Mouse (Mus musculus) left cerebral cortex, adult 11 months (tissue): ENCODE results near the gene Tmem201.

Source experiments
- DNase-seq: peaks from one replicate; pipeline ENCODE4 v3.0.0; 2022; ENCODE audit warnings: low spot score

Gene Tmem201

DNA sequence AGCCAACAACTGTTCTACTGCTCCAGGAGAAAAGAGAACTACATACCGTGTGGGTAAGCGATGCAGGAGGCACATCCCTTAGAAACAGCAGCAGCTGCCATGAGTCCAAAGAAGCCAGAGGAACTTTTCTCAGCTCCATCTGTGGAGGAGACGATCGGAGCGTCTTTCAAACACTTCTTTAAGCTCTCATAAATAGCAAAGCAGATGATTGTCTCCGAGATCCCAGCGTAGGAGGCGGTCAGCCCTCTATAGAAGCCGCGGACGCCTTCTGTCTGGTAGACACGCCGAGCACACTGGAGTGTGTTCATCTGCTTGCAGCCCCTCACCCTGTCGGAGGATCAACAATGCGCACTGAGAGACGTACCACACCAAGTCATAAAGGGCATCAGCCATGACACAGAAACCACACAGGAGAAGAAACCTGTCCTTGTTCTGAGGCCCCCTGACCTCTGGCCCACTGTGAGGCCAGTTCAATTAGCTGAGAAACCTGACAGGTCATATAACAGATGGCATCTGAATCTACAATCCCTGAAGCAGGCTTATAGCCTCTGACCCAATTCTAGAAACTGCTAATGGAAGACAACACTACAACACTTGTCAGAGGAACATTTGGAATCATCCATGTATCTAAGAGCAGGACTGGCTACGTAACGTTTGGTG lies 11.3 kb upstream of the Tmem201 start:
- DNase-seq = no peak

DNA sequence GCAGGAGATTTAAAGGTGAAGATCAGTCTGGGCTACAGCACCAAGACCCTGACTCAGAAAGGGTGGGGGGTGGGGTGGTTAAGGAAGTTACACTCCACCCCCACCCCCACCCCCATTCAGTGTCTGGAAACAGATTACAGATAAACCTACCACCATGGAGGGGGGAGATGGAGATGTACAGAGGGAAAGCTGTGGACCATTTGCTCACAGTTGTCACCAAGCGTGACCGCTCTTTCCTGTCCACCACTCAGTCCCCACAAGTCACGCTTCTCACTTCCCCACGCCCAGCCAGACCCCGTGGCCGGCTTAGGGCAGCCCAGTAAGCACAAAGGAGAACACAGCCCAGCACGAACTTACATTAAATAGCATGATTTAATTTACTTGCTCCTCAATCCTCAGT lies 6.3 kb upstream of the Tmem201 start:
- no peak for DNase-seq

DNA sequence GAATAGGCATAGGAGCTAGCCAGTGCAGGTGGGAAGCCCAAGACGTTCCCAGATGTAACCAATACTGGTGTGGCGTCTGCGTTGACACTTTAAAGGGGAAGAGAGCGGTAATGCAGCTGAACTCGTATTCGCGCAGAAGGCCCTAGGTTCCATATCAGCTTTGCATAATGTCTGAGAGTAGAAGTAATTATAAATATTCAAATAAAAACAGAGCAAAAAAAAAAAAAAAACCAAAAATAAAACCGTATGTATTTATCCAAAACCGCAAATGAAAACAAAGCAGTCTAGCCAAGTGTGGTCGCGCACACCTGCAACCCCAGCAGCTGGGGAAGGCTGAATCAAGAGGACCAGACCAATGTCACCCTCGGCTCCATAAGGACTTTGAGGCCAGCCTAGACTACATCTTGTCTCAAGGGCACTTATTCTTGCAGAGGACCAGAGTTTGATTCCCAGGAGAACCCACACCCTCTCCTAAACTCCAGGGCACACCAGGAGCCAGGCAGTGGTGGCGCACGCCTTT lies 4.2 kb upstream of the Tmem201 start:
- no peak for DNase-seq

DNA sequence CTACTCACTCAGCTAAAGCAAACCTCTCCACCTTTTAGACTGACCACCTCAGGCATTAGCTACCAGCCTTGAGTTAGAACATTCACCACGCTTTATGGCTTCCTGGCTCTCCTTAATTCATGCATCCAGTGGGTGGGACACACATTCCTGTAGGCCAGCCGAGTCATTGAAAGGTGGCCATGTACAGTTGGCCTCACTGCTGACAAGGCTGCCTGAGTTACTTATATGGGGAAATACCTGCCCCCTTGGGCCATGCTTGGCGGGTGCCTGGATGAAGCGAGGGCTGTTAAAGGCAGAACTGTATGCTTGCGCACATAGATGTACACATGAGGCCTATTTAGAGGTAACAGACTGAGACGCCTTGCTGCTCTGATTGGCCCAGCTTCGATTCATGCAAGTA lies 2.5 kb upstream of the Tmem201 start:
- no peak for DNase-seq

DNA sequence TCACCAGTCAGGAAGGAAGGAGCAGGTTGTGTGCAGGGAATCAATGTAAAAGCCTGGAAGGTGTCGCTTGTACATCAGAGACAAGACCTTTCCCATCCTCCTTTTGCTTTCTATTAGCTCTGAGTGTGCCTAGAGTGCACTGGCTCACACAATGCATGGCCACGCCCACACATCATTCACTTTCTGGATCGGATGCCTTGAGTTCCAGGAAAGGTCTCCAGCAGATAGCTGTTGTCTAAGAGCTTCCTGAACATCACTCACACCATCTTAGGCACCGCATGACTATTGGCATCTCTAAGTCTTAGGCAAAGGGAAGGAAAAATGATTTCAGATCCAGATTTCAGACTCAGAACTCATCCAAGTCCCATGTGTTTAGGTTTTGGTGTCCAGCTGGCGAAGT lies 1.6 kb upstream of the Tmem201 start:
- DNase-seq = no peak

DNA sequence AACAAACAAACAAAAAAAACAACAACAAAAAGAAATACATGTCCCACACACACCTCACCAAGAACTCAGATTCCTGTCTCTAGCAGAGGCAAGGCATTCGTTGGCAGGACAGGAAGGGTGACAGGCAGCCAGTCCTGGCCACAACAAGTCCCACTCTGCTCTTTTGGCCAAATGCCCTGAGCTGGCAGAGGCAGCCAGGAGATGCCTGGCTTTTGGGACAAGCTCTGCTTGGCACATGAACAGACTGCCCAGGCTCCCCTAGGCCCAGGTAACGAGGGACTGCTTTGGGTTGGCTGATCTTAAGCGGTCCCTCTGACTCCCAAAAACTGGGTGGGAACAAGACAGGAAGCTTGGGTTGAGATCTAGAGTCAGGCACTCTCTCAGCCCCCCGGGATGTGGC lies 1.3 kb downstream of the Tmem201 start:
- no peak for DNase-seq

DNA sequence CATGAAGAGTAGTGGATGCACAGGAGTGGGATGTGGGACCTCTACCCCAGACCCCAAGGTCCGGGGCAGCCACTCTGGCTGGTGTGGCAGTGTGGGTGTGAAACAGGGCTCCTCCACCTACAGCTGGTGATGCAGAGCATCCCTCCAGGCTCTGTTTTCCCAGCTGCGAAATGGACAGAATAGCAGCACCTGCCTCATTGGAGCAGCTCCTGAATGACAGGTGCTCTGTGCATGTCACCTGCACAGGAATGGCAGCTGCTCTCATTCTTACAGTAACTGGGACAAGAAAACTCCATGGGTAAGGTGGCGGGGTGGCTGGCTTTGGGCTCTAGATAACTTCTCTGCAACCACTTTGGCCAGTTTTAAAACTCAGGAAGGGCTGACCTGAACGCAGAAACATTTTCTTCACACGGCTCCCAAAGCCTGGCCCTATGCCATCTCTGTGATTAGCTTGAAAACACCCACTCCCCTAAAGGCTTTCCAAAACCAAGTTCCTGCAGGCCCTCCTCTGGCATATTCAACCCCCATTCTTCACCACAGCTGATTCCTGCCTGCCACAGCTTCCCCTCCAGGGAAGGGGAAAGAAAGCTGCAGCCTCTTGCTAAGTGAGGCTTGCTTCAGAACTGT lies 2.1 kb downstream of the Tmem201 start:
- no peak for DNase-seq

DNA sequence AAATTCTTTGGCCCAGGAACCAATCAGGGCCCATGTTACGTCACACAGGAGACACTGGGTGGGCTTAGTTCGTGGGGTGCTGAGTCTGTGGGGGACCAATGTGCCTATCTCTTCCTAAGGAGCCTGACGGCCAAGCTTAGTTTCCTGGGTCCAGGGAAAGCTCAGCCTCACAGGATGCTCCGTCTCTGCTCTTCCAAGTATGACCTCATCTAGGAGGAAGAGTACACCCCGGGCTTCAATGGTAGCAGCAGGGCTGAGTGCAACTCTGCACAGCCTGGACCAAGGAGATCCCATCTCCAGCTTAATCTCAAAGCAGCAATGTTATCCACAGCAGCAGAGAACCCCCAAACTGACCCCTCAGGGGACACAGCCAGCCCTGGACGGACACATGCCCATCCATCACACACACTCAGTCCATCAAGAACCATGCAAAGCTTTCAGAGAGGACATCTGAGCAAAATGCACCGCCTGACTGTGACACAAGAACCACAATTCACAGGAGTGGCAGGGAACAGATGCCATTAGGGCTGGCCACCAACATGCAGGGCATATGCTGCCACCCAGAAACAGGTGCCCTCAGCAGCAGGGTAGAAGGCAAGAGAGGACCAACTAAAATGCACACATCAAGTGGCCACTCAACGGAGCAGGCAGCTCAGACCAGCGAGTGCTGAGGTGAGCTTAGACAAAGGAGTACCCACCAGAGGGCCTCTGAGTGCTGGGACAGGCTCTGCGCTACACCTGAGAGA lies 2.9 kb downstream of the Tmem201 start:
- DNase-seq = no peak

DNA sequence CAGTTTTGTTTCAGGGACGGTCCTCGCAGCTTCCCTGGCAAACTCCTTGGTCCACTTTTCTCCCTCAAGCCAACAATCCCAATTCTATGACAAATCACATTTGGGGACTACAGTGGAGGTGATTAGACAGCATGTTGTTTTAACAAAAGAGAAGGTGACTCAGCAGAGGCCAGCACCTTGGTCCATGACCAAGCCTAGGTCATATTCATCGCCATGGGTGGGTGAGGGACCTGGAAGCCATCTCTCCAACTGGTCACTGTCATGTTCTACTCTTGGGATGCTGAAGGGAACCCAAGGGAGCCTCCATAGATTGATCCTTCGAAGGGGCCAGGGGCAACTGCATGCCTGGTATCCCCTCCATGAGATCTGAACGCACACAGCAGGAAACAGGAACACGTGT lies 3.6 kb downstream of the Tmem201 start:
- no peak for DNase-seq

DNA sequence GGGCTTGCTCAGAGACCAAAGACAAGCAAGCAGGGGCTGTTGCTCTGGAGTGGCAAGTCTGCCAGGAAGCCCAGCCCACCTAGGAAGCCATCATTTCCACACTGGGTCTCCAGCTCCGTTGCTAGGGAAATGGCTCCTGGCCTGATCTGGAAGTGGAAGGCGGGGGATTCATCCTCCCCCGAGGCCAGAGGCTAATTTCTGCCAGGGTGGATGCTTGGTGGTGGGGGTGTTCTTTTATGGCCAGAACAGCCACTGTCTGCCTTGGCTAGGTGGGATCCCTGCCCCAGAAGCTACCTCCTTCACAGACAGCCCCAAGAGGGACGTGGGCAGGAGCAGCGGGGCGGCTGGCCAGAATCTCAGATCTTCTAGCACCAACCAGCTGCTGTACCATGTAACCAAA lies 4.1 kb downstream of the Tmem201 start:
- DNase-seq = no peak

DNA sequence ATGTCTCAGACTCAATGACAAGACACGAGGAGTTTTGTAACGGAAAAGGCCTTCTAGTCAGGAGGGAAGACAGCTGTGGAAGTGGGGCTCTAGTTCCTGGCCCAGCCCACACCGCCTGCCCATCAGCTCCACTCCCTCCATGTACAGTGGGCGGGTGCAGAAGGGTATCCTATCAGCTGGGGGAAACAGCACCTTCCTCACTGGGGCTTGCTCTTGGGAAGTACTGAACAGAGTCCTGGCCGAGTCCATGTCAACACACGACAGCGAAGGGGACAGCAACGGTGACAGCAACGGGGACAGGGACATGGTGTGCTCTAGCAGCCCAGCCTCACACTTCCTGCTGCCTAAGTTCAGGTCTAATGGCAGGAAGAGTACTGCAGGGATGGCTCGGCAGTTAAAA lies 5.0 kb downstream of the Tmem201 start:
- DNase-seq = no peak

DNA sequence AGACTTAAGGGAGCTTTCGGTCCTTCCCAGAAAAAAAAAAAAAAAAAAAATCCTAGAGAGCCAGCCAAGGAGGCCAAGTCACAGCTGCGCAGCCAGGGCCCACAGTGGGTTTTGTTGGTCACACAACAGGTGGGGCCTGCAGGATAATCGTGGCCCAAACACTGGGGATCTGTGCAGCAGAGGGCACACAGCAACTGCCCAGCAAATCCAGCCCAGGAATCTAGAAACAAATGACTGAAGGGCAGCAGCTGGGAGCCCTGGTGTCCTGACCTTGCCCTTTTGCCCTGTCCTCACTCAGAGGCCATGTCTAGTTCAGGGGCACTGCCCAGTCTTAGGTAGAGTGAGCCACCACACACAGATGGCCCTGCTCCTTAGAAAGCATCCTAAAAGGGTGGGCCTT lies 5.5 kb downstream of the Tmem201 start:
- DNase-seq = no peak

DNA sequence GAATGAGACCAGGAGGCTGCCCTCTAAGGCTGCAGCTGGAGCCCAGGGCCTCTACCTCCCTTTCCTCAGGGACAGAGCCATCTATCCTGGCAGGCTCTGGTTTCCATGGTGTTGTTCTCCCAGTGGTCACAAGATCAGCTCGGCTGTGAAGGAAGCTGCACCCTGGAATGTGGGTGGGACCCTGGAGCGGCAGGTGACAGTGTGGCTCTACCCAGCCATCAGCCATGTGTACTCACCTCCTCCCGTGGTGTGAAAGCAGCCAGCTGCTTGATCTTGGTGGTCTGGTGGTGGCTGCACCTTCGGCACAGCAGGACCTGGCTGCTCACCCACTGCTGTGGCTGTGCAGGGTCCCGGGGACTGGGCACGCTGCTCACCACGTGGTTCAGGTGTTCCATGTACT lies 7.0 kb downstream of the Tmem201 start:
- no peak for DNase-seq

DNA sequence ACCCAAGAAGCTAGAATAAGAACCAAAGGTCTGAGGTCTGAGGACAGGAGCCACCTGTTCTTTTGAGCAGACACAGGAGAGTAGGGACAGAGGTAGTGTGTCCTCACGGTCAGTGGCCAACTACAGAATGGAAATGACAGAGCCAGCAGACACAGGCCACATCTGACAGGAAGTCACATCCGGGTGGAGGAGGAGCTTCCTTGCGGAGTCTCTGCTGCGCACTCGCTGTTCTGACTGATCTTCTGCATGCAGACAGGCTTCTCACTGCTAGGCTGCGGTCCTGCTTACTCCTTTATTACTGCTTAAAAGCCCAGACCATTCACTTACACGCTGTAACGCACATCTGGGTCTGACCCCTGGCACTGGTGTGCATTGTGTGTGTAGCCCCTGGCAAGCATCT lies 9.0 kb downstream of the Tmem201 start:
- DNase-seq = no peak

DNA sequence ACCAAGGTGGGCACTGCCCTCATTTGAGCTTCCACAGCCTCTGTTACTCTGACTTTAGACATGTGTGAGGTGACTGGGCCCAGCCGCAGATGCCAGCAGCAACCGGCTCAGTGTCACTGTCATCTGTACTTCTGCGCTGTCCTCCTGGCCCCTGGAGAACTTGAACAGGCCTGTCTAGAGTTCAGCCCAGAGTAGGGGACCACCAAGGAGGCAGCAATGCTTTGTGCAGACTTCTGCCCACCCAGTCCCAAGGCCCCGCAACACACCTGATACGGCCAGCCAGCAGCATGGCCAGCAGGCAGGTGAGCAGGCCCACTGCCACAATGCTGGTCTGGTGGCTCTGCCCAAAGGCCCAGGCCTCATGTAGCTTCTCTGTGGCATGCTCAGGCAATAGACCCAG lies 10.2 kb downstream of the Tmem201 start:
- no peak for DNase-seq

DNA sequence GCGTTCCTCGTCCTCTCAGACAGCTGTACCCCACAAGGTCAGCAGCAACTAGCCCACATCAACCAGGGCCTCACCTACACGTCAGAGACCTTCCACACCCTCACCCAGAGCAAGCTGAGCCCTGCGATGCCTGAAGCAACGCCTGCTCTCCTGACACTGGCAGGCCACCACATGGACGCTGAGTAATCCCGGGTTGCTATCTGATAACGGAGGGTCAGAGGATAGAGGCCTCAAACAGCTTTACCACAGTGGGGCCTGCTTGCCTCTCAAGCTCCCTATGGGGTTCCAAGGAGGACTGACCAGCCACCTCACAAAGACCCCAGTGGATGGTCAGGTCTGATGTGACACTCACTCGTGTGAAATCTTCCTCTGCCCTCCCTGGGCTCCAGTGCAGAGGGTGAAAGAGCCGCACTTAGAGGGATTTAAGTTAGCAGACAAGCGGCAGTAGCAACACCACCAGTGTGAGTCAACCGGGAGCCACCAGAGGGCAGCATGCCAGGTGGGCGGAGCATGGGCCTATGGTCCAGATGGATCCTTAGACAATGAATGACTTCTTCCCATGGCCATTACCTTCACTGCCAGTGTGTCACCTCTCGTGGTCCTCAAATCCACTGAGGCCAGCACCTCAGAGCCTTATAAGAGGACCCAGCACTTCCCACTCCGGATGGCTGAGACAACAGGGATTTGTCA lies 12.0 kb downstream of the Tmem201 start:
- no peak for DNase-seq

DNA sequence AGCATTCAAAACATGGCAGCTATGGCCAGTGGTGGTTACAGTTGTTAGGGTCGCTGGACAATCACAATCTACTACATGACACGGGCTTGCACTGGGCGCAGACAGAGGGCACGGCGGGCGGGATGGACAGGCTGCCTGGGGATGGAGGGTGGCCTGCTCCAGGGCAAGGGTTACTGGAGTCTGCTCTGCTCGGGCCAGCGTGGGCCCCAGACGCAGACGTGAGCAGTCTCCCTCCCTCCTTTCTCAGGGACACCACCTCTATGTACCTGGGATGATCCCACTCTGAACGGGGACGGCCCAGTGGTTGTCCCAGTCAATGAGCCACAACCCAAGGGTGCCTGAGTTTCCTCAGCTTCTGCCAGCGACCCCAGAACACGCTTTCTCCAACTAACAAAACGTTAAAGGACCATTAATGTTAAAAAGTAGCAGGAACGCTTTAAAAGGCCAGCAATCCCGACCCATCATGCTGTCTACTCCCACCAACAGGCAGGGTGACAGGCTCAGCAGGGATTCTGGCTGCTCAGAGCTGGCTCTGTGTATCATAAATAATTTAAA lies 12.9 kb downstream of the Tmem201 start:
- no peak for DNase-seq

DNA sequence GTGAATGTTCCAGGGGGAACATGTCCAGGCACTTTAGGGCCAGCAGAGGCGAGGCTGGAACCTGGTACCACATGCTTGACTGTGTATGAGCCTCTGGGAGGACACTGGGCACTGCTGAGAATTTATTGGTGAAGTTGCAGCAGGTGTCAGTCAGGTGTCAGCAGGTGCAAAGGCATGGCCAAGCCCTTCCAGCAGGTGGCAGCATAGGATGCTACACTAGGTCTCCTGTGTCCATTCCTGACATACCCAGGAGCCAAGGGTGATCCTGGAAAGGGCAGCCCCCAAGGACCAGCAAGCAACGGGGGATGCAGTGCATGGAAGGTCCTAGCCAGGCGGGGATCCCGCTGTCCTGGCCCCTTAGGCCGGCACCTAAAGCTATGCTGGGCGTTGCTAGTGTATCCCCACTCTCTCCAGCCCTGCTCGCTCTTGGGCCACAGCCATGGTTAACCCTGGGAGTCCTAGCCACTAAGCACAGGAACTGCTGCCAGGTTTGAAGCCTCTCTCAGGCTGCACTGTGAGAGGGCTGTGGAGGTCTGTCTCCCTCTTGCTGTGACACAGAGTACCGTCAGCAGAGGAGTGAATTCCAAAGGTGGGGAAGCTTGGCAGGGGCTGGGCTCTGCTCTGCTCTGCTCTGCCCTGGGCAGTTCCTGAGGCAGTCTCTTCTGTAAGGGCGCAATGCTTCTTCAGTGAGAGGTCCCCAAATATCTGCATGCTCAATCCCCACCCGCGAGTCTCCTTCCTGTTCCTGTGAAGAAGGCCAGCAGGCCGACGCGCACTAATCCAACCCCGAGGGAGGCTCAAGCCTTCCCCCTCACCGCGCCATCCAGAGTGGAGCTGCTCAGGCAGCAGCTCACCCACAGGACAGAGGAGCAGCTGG lies 13.8 kb downstream of the Tmem201 start:
- no peak for DNase-seq

DNA sequence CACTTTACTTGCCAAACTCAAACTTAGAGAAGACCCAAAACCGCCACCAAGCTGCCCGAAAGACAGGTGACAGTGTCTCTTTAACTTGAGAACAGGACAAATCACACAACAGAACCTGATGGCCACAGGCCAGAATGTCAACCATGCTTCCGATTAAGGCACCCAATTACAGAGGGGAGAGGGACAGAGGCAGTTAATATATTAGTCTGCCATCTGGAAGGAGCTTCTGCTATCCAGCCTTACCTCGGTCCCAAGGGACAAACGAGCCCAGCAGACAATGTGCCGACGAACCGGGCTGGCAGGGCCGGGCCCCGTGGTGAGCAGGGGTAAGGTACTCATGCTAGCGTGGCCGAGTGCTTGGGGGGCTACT lies 14.8 kb downstream of the Tmem201 start:
- no peak for DNase-seq

DNA sequence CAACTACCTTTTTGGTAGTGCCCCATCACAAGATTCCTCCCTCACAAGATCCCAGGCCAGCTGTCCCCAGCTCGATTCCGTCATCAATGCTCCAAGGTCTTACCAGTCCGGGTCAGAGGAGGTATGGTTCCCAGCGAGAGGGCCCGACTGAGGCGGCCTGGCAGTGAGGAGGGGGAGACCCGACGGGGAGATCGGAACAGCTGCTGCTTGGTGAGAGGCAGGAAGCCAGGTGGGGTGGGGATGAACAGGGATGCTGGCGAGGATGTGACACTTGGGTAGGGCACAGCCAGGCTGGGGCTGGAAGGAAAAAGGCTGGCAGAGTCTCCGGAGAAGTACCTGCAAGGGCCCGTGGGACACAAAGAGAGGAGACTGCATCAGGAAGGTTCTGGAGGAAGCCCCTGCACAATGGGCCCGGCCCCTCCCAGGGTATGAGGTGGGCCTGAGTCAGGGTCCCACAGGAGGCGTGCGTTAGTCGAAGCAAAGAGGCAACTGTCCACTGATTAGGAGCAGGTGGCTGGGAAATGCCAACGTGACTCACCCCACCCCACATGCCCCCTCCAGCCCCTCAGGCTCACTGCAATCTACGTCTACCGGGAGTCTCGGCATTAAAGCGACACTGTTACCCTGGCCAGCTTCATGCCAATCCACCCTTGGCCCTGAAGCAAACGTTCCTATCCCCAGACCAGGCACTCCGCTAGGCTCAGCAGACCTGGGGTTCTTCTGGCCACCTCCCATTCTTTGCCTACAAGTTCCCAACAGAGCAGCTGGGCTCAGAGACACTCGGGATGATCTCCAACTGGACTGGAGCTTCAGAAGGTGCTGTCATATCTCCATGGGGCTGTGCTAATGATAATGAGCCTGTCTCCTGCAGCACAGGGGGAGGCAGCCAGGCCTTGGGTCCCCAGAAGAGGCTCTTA lies 15.5 kb downstream of the Tmem201 start:
- DNase-seq = no peak
